Mouse (Mus musculus) limb, embryonic 13.5 days (tissue): ENCODE data around the gene Arhgap42. TPM values are rescaled to one million over a fixed set of nuclear protein-coding genes. Genes with fewer than 3 reads are reported as not detected.

Experiments used
- ATAC-seq: fragments of 200-750 bp; cut with Nextera tagmentation; 2 replicates; pipeline ENCODE4 v1.8.0; 2017; ENCODE audit warnings: low read depth, moderate number of reproducible peaks, moderate TSS enrichment; ENCODE audit not compliant: low FRiP score
- H3K27ac ChIP-seq: fragments of 300-500 bp; sonication (generic); 2 replicates; pipeline ENCODE4 v1.5.1; 2015; ENCODE audit warnings: inconsistent platforms, mild to moderate bottlenecking, moderate library complexity
- H3K27me3 ChIP-seq: fragments of 300-500 bp; sonication (generic); 2 replicates; pipeline ENCODE4 v1.6.1; 2015; ENCODE audit warnings: mild to moderate bottlenecking, inconsistent platforms
- H3K36me3 ChIP-seq: fragments of 300-500 bp; sonication (generic); 2 replicates; pipeline ENCODE4 v1.6.1; 2015; ENCODE audit warnings: inconsistent platforms, mild to moderate bottlenecking, moderate library complexity
- H3K4me1 ChIP-seq: fragments of 300-500 bp; sonication (generic); 2 replicates; pipeline ENCODE4 v1.6.1; 2015; ENCODE audit warnings: inconsistent platforms
- H3K4me2 ChIP-seq: fragments of 300-500 bp; sonication (generic); replicated peaks from 2 replicates; pipeline ENCODE4 v1.6.1; 2015; ENCODE audit warnings: inconsistent platforms, mild to moderate bottlenecking, moderate library complexity
- H3K4me3 ChIP-seq: fragments of 300-500 bp; sonication (generic); 2 replicates; pipeline ENCODE4 v1.5.1; 2015; ENCODE audit warnings: moderate library complexity, mild to moderate bottlenecking, inconsistent platforms
- H3K9ac ChIP-seq: fragments of 300-500 bp; sonication (generic); 2 replicates; pipeline ENCODE4 v1.6.1; 2015; ENCODE audit warnings: mild to moderate bottlenecking, inconsistent platforms
- H3K9me3 ChIP-seq: fragments of 300-500 bp; sonication (generic); 2 replicates; pipeline ENCODE4 v1.6.1; 2016; ENCODE audit warnings: inconsistent platforms
- WGBS: fragments of 180-500 bp; shearing (Covaris S2); methylation state at CpG from one replicate; pipeline ENCODE4 v1.1.7; 2015; 5-methylcytosine and 5-hydroxymethylcytosine counted together
- polyA plus RNA-seq: library from polyadenylated mRNA; unstranded; fragments of >200 nt; fragmentation: Nextera tagmentation; extraction: Ambion mirVana; gene quantifications from 2 replicates; pipeline ENCODE4 v1.2.1, GENCODE M21; 2015

Arhgap42 gene
- polyA plus RNA-seq, 1 experiment from 2014 or later: 48.0 TPM

DNA sequence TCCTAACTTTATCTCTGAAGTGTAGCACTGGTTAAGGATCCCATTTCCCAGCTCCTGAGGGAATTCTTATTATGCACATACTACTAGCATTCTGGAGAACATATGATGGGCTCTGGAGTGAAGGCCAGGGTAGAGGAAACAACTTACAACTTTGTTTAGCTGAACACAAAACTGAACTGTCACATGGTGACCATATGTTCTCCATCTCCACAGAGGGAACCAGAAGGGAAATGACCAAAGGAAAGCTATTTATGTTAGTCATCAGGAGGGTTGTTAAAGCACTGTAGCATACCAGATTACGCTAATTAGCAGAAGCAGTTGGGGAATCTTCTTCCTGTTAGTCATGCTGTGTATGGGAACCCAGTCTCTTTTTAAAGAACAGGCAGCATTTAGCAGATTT, 145.8 kb downstream of the Arhgap42 start:
- H3K4me1 ChIP-seq: peaks cover 6% of the 10 kb centered on the region; the same call in 1 of the 2 replicates
- no peaks in the 10 kb centered on the region for H3K27me3 ChIP-seq
- no peak overlapping the region for H3K4me3 ChIP-seq
- no peak overlapping the region for H3K27ac ChIP-seq
- no peak overlapping the region for H3K9ac ChIP-seq
- no peaks in the 10 kb centered on the region for H3K36me3 ChIP-seq
- H3K4me2 ChIP-seq: no peak overlapping the region
- 21% methylated on average over 1 of the region's 1 CpGs for WGBS
- H3K9me3 ChIP-seq: no peaks in the 10 kb centered on the region
- peak; percentile 36; the same call in 1 of the 2 replicates for ATAC-seq

DNA sequence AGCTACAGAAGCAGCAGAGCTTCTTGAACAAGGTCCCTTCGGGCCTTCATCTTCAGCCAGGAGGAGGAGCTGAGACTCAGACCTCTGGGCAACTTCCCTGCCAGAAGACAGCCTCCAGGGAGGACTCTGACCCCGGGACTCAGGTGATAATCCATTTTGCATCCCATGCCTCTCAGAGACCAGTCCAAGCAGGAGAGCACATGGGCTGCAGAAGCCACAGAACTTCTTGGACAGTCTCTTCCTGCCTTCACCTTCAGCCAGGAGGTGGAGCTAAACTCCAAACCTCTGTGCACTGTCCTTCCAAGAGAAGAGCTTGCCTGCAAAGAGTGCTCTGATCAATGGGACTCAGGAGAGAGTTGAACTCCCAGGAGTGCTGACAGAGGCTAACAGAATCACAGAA, 155.5 kb downstream of the Arhgap42 start:
- H3K4me3 ChIP-seq: no peak overlapping the region
- no peak overlapping the region for H3K9ac ChIP-seq
- WGBS: 68% methylated on average over 2 of the region's 2 CpGs
- H3K36me3 ChIP-seq: no peaks in the 10 kb centered on the region
- ATAC-seq: no peak
- H3K27me3 ChIP-seq: no peaks in the 10 kb centered on the region
- no peaks in the 10 kb centered on the region for H3K9me3 ChIP-seq
- no peak overlapping the region for H3K4me2 ChIP-seq
- no peak overlapping the region for H3K27ac ChIP-seq
- no peaks in the 10 kb centered on the region for H3K4me1 ChIP-seq

DNA sequence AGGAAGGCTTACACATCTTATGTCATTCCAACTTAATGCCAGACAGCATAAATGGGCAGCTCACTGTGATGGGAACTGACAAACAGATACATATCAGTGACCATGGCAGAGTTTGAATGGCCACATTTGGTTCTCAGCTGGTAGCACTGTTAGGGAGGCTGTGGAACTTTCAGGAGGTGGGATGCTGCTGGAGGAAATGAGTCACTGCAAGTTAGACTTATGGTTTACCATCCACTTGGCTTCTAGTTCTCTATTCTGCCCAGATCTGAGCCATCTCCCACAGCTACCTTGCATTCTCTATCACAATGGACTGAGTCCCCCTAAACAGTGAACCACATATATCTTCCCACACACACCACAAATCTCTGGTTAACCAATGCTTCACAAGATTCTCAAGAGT, 186.0 kb downstream of the Arhgap42 start:
- Histone ChIP-seq H3K4me1 (peaks cover 7% of the 10 kb centered on the region; the same call in 1 of the 2 replicates), H3K36me3 (peaks cover 16% of the 10 kb centered on the region), H3K4me2 (no peak overlapping the region), H3K27me3 (no peaks in the 10 kb centered on the region), H3K9me3 (no peaks in the 10 kb centered on the region), H3K9ac (no peak overlapping the region), H3K4me3 (no peak overlapping the region), H3K27ac (no peak overlapping the region)
- ATAC-seq: no peak

DNA sequence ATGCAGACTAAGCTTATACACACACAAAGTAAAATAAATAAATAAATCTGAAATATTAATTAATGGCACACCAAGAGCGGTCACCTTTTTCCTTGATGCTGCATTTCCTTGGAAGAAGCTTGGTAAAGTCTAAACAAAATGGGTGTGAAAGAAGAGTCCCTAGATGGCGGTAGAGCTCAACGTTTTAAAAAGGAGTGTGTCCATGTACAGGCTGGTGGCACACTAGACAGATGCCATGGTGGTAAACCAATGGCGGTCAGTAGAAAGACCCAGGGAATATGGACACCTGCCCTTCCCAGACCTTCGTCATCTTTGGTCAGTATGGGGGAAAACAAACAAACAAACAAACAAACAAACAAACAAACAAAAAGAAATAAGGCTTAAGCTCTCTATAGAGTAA, 187.7 kb downstream of the Arhgap42 start:
- 43% methylated on average over 5 of the region's 5 CpGs for WGBS
- Histone ChIP-seq H3K4me3 (no peak overlapping the region), H3K36me3 (peaks cover 8% of the 10 kb centered on the region), H3K4me1 (peaks cover 7% of the 10 kb centered on the region; the same call in 1 of the 2 replicates), H3K27me3 (no peaks in the 10 kb centered on the region), H3K9ac (no peak overlapping the region), H3K9me3 (no peaks in the 10 kb centered on the region), H3K4me2 (no peak overlapping the region), H3K27ac (no peak overlapping the region)
- ATAC-seq: peak; percentile 66; the same call in 1 of the 2 replicates

DNA sequence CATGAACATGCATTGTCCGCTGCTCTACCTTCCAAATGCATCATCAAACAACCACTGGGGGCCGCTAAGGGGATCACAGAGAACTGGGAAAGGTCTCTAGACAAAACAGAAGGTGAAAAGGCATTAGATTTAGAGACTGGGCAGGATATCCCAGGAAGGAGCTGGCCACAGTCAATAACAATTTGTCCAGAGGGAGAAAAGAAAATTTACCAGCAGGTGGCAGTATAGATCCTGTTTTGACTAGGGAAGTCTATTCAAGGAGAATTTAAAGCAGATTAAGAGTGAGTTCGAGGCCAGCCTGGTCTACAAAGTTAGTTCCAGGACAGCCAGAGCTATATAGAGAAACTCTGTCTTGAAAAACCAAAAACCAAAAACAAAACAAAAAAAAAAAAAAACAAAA, 189.7 kb downstream of the Arhgap42 start:
- Histone ChIP-seq H3K4me3 (no peak overlapping the region), H3K4me1 (peaks cover 7% of the 10 kb centered on the region; the same call in 1 of the 2 replicates), H3K27ac (no peak overlapping the region), H3K27me3 (no peaks in the 10 kb centered on the region), H3K9me3 (no peaks in the 10 kb centered on the region), H3K4me2 (no peak overlapping the region), H3K9ac (no peak overlapping the region), H3K36me3 (peaks cover 20% of the 10 kb centered on the region)
- 55% methylated on average over 3 of the region's 3 CpGs for WGBS
- no peak for ATAC-seq

DNA sequence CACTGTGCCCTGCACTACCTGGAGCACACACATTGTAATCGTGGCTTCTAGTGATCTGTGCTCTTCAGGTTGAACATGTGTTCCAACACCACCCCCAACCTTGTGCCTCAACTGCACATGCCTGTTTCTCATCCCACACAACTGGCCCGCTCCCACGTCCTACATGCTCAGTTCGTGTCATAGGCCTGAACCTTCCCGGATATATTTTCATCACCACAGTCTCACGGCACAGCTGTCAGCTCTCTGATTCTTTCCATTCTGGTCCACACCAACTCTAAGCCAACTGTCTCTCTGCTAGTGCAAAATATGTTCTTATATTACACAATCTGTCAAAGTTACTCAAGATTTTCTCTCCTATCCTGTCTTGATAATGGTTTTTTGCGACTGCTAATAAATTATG, 197.9 kb downstream of the Arhgap42 start:
- no peaks in the 10 kb centered on the region for H3K4me1 ChIP-seq
- H3K4me2 ChIP-seq: no peak overlapping the region
- no peak overlapping the region for H3K27ac ChIP-seq
- H3K9ac ChIP-seq: no peak overlapping the region
- WGBS: 88% methylated on average over 7 of the region's 7 CpGs
- ATAC-seq: no peak
- H3K27me3 ChIP-seq: no peaks in the 10 kb centered on the region
- no peaks in the 10 kb centered on the region for H3K9me3 ChIP-seq
- H3K4me3 ChIP-seq: no peak overlapping the region
- peaks cover 27% of the 10 kb centered on the region for H3K36me3 ChIP-seq

DNA sequence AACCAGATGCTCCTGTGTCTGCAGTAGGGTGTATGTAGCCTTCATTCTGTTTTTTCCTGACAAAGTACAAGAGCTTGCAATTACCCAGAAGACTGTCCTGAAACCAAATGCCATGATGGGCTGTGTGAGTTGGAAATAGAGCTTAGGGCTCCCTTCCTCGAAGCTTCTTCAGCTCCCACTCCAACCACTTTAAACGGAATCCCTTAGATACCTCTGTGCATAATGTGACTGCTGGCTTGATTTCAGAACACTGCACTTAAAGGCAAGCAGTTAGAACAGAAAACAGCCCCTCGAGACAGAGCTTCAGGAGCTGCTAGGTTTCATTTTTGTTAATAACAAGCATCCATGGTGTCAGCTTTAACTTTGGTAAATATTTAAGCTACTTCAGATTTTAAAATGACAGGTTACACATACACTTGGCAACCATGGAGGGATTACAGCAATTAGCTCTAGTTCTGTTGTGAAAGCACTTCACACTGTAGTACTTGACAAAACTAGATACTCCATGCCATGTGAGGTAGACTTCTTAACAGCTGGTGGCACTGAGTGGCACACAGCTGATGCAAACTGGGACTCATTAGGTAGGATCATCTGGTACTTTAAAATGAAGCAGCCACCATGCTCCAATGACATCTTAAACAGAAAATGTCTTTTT, 201.8 kb downstream of the Arhgap42 start:
- Histone ChIP-seq H3K9ac (no peak overlapping the region), H3K27me3 (no peaks in the 10 kb centered on the region), H3K4me3 (no peak overlapping the region), H3K9me3 (no peaks in the 10 kb centered on the region), H3K27ac (0 out of 2 replicates have a peak overlapping the region, but pooled peaks have one; percentile 6), H3K36me3 (peaks cover 28% of the 10 kb centered on the region), H3K4me2 (no peak overlapping the region), H3K4me1 (no peaks in the 10 kb centered on the region)
- ATAC-seq: no peak
- WGBS: 81% methylated on average over 3 of the region's 3 CpGs

DNA sequence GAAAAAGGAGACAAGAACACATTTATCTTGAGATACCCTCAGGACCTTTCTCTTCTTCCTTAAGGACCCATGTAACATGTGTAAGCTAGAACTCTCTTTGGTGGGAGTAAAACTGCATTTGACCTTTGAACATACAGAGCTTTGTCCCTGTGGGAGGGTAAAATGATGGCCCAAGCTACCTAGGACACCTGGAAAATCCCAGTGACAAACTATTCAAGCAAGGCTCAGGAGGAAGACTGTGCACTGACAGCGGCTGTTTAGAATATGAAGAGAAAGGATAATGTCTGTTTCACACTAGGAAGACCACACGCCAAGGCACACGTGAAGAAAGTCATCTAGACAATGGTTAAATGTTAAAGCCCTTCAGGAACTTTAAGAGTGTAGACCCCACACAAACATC, 211.0 kb downstream of the Arhgap42 start:
- WGBS: 82% methylated on average over 3 of the region's 3 CpGs
- no peaks in the 10 kb centered on the region for H3K27me3 ChIP-seq
- H3K4me3 ChIP-seq: no peak overlapping the region
- peak overlapping the region; percentile 73; the same call in 1 of the 2 replicates for H3K27ac ChIP-seq
- no peak overlapping the region for H3K4me2 ChIP-seq
- 0 out of 2 replicates have a peak, but pooled peaks have one; percentile 3 for ATAC-seq
- no peaks in the 10 kb centered on the region for H3K9me3 ChIP-seq
- no peak overlapping the region for H3K9ac ChIP-seq
- peaks cover 10% of the 10 kb centered on the region; the same call in 1 of the 2 replicates for H3K4me1 ChIP-seq
- peaks cover 37% of the 10 kb centered on the region for H3K36me3 ChIP-seq

DNA sequence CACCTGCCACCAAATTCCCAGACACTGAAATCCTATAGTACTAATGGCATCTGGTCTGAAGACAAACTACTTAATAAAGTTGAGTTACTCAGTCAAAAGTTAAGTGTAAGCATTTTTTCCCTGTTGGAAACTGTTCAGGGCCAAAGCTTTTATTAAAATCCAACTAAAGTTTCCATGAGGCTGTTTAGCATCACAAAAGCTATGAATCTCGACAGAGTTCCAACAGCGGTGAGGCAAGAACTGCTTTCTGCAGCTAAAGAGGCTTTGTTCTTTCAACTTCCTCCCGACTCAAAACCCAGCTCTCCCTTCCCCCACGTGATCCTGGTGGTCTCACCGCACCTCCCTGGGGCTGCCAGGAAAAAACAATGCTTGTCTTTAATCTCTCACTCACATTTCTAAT, 211.5 kb downstream of the Arhgap42 start:
- Histone ChIP-seq H3K4me1 (peaks cover 10% of the 10 kb centered on the region; the same call in 1 of the 2 replicates), H3K27me3 (no peaks in the 10 kb centered on the region), H3K9ac (no peak overlapping the region), H3K4me3 (no peak overlapping the region), H3K9me3 (no peaks in the 10 kb centered on the region), H3K4me2 (no peak overlapping the region), H3K27ac (peak overlapping the region; percentile 73), H3K36me3 (peaks cover 36% of the 10 kb centered on the region)
- peak; percentile 44 for ATAC-seq
- 16% methylated on average over 5 of the region's 5 CpGs for whole genome bisulfite sequencing

DNA sequence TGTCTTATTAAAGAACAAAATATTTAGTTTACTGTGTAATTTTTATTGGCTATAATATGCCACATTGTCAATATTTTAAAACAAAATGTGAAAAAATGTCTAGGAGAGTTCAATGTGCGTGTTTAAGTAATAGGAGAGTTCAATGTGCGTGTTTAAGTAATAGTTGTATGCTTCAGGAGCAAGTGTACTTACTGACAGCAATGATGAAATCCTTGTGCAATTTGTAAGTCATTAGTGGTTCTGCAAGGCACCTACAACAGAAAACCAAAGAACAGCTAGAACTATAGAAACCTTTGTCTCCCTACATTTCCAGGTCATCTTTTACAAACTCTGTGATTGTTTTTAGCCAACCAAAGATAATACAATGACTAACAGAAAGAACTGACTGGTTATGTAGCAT, 223.8 kb downstream of the Arhgap42 start:
- H3K4me3 ChIP-seq: no peak overlapping the region
- 95% methylated on average over 2 of the region's 2 CpGs for WGBS
- ATAC-seq: no peak

DNA sequence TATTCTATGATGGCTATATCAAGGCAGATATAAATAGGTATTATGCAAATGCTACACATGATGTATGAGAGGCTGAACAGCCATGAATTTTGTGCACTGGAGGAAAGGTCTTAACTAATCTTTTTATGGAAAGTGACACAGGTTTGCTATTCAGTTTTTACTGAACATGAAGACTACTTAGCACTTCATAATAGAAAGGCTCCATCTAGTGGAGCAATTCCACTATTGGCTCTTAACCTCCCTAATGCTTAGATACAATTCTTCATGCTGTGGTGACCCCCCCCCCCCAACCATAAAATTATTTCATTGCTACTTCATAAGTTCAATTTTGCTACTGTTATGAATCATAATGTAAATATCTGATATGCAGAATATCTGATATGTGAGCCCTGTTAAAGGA, 237.7 kb downstream of the Arhgap42 start:
- Histone ChIP-seq H3K9me3 (0 out of 2 replicates have a peak, but pooled peaks cover 3% of the 10 kb centered on the region), H3K27me3 (no peaks in the 10 kb centered on the region), H3K27ac (no peak overlapping the region), H3K36me3 (peaks cover 53% of the 10 kb centered on the region), H3K9ac (no peak overlapping the region), H3K4me1 (no peaks in the 10 kb centered on the region), H3K4me3 (no peak overlapping the region), H3K4me2 (no peak overlapping the region)
- no peak for ATAC-seq

More for the DNA sequence above, 223.8 kb downstream of the Arhgap42 start:
- Histone ChIP-seq H3K4me1 (no peaks in the 10 kb centered on the region), H3K36me3 (peaks cover 55% of the 10 kb centered on the region), H3K9me3 (no peaks in the 10 kb centered on the region), H3K9ac (no peak overlapping the region), H3K27me3 (no peaks in the 10 kb centered on the region), H3K4me2 (no peak overlapping the region), H3K27ac (no peak overlapping the region)

DNA sequence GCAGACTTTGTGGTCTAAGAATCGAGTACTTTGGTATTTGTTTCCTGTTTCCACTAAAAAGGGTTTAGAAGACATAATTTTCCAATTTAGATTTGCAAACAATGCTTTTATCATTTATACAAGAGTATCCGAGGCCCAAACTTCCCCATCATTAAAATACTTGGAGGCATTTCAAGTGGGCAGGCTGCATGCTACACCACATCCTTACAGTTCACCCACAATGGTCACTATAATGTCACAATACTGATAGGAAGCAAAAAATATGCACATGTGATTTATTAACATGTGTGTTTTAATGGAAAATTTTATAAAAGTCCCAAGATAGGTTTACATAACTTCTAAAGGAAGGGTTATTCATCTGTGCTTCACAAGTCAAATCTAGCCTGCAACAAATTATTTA, 242.4 kb downstream of the Arhgap42 start:
- H3K9me3 ChIP-seq: peaks cover 7% of the 10 kb centered on the region; the same call in 1 of the 2 replicates
- no peak overlapping the region for H3K4me3 ChIP-seq
- no peak overlapping the region for H3K9ac ChIP-seq
- WGBS: 86% methylated on average over 2 of the region's 2 CpGs
- H3K27me3 ChIP-seq: no peaks in the 10 kb centered on the region
- no peak overlapping the region for H3K4me2 ChIP-seq
- no peak overlapping the region for H3K27ac ChIP-seq
- H3K4me1 ChIP-seq: no peaks in the 10 kb centered on the region
- ATAC-seq: no peak
- H3K36me3 ChIP-seq: peaks cover 65% of the 10 kb centered on the region

DNA sequence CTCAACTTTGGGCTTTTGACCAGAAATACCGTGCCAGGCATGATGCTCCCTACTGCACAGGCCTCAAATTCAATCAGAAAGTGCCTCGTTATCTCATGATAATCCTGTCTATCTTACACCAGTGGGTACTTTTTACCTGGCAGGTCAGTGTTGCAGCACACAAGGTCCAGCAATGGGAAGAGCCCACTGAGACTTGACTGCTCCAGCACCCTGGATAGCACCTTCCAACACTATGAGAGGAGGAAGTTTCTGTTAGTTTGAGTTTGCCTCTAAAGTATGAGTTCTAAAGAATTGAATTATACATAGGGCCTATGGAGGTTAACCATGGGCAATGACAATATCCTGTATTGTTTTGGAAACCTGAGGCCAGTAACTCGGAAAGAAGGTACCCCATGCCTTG, 256.6 kb downstream of the Arhgap42 start:
- Histone ChIP-seq H3K4me2 (no peak overlapping the region), H3K27me3 (no peaks in the 10 kb centered on the region), H3K4me1 (no peaks in the 10 kb centered on the region), H3K36me3 (no peaks in the 10 kb centered on the region), H3K4me3 (no peak overlapping the region), H3K9me3 (no peaks in the 10 kb centered on the region), H3K27ac (no peak overlapping the region), H3K9ac (no peak overlapping the region)
- 72% methylated on average over 3 of the region's 3 CpGs for WGBS
- no peak for ATAC-seq
